Mouse (Mus musculus) kidney, adult 2 months (tissue): ENCODE measurements at regions not wholly inside any gene's neighbourhood (a gene's known extent, or its start where the extent isn't known, plus 50 kb on each side); places are given as distances from the start of the nearest gene placed in this dataset.

Experiments
- CTCF ChIP-seq: fragments of 200-500 bp; conservative IDR thresholded peaks from 2 replicates; pipeline ENCODE4 v1.5.1; 2011; ENCODE audit warnings: low read depth, mild to moderate bottlenecking, control low read depth, low read length, moderate library complexity, mixed read lengths; ENCODE audit not compliant: insufficient read depth, insufficient read length
- POLR2A ChIP-seq: fragments of 200-500 bp; IDR thresholded peaks from one replicate; pipeline ENCODE4 v1.6.1; 2011; ENCODE audit warnings: low read depth, low read length, control low read depth

GRCm38 (mm10) chr4:31827266-31827665, 136.6 kb upstream of the Map3k7 start:
- TF ChIP-seq CTCF: peak; percentile 52
- no peak for TF ChIP-seq POLR2A
